Mouse (Mus musculus) central nervous system, embryonic 18 days (tissue): ENCODE measurements around the gene Rnf44. TPM values are rescaled to one million over a fixed set of nuclear protein-coding genes. Genes with fewer than 3 reads are reported as not detected.

ENCODE experiments used
- polyA plus RNA-seq: library from polyadenylated mRNA; depleted of rRNA; stranded (reverse); fragments of >200 nt; gene quantifications from 2 replicates; pipeline ENCODE4 v1.2.3, GENCODE M21; 2012; rRNA removed

Gene Rnf44
- 97.7 and 128 TPM in 2 replicates for polyA plus RNA-seq

DNA sequence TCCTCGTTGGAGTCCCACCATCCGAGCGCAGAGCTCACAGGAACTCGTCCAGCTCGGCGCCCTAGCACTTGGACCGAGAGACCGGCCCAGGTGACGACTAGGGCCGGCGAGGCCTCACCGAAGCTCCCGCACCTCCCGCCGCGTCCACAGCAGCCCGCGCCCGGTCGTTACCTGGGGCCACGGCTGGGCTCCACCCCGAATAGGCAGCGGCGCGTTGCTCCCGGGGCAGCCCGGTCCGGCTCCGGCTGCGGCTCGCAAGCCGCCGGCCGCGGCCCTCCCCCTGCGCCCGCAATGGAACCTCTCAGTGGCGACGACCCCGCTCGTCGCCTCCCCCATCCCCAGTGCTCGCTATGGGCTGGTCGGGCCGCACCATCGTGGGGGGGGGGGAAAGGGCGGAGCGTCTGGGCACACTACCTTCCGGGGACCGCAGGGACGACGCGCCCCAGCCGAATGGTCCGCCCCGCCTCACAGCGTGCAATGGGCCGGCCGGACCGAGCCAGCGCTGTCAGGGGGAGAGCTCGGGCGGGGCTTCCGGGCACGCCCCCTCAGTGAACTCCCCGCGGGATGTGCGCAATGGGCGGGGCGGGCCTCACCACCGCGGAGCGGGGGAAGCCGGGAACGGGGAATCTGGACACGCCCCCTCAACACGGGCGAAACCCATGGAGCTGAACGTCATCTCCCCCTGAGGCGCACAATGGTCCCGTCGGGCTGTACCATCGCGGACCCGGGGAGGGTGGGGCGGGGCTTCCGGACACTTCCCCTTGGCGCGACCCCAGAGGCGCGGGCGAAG is at the start of gene Rnf44:
Rnf44 (minus strand) TSS at position 350 of the 790 bp plus-strand sequence.

GRCm38 (mm10) chr13:54701243-54701642 is 7.5 kb upstream of the Rnf44 start, which contains the start of gene Cdhr2:
Gene Cdhr2, plus strand, starts transcription at chr13:54701461.

Other genes starting within 250 kb of the Rnf44 start
- 38.3 and 41.1 TPM in 2 replicates for gene Thoc3, start 225.1 kb downstream of the Rnf44 start, polyA plus RNA-seq
- 36.2 and 37.5 TPM in 2 replicates for gene Simc1, start 190.1 kb downstream of the Rnf44 start, polyA plus RNA-seq
- 152 and 154 TPM in 2 replicates for gene 4833439L19Rik, start 128.5 kb downstream of the Rnf44 start, polyA plus RNA-seq
- 95.8 and 99.7 TPM in 2 replicates for gene Arl10, start 118.9 kb downstream of the Rnf44 start, polyA plus RNA-seq
- 47.4 and 47.7 TPM in 2 replicates for gene Nop16, start 103.8 kb downstream of the Rnf44 start, polyA plus RNA-seq
- gene Higd2a, start 103.7 kb downstream of the Rnf44 start, polyA plus RNA-seq: 163 and 182 TPM in 2 replicates
- gene Cltb, start 82.6 kb downstream of the Rnf44 start, polyA plus RNA-seq: 168 and 176 TPM in 2 replicates
- gene Faf2, start 72.1 kb downstream of the Rnf44 start, polyA plus RNA-seq: 32.6 and 34.0 TPM in 2 replicates
- gene Cdhr2, start 7.6 kb upstream of the Rnf44 start, polyA plus RNA-seq: 0.32 TPM in 2 replicates
- 94.5 and 102 TPM in 2 replicates for gene Gprin1, start 56.0 kb upstream of the Rnf44 start, polyA plus RNA-seq
- 208 and 218 TPM in 2 replicates for gene Sncb, start 72.7 kb upstream of the Rnf44 start, polyA plus RNA-seq
- gene Eif4e1b, start 90.1 kb upstream of the Rnf44 start, polyA plus RNA-seq: not detected in 2 replicates
- gene Tspan17, start 95.5 kb upstream of the Rnf44 start, polyA plus RNA-seq: 34.0 and 40.7 TPM in 2 replicates